Mouse (Mus musculus): ENCODE results near the gene Surf4. TPM values are rescaled to one million over a fixed set of nuclear protein-coding genes. Genes with fewer than 3 reads are reported as not detected.

Surf4 gene
- total and polyA plus RNA-seq, 3 experiments: 109 to 161 (median 140) TPM

Other genes with a start within 250 kb of the Surf4 start
- not detected in 2 replicates for gene Abo, start 68.9 kb downstream of the Surf4 start, total RNA-seq (2012; rRNA removed)
- gene Abo, start 68.9 kb downstream of the Surf4 start, total RNA-seq (2014; rRNA removed): not detected in 2 replicates
- gene Abo, start 68.9 kb downstream of the Surf4 start, polyA plus RNA-seq (2012; ENCODE audit: insufficient read length, low read depth): not detected in 2 replicates
- 29.0 and 37.4 TPM in 2 replicates for gene Surf6, start 31.0 kb downstream of the Surf4 start, total RNA-seq (2012; rRNA removed)
- gene Surf6, start 31.0 kb downstream of the Surf4 start, total RNA-seq (2014; rRNA removed): 34.8 and 37.7 TPM in 2 replicates
- 47.5 and 52.1 TPM in 2 replicates for gene Surf6, start 31.0 kb downstream of the Surf4 start, polyA plus RNA-seq (2012; ENCODE audit: insufficient read length, low read depth)
- 27.7 and 41.3 TPM in 2 replicates for gene Med22, start 23.3 kb downstream of the Surf4 start, total RNA-seq (2012; rRNA removed)
- 34.4 and 42.1 TPM in 2 replicates for gene Med22, start 23.3 kb downstream of the Surf4 start, total RNA-seq (2014; rRNA removed)
- 35.4 and 37.3 TPM in 2 replicates for gene Med22, start 23.3 kb downstream of the Surf4 start, polyA plus RNA-seq (2012; ENCODE audit: insufficient read length, low read depth)
- gene Rpl7a, start 23.2 kb downstream of the Surf4 start, total RNA-seq (2012; rRNA removed): 3,395 and 3,529 TPM in 2 replicates
- gene Rpl7a, start 23.2 kb downstream of the Surf4 start, total RNA-seq (2014; rRNA removed): 3,077 and 3,396 TPM in 2 replicates
- 1,126 and 1,142 TPM in 2 replicates for gene Rpl7a, start 23.2 kb downstream of the Surf4 start, polyA plus RNA-seq (2012; ENCODE audit: insufficient read length, low read depth)
- 28.7 and 36.9 TPM in 2 replicates for gene Surf2, start 17.6 kb downstream of the Surf4 start, total RNA-seq (2012; rRNA removed)
- 39.9 and 43.9 TPM in 2 replicates for gene Surf2, start 17.6 kb downstream of the Surf4 start, total RNA-seq (2014; rRNA removed)
- 74.5 and 77.1 TPM in 2 replicates for gene Surf2, start 17.6 kb downstream of the Surf4 start, polyA plus RNA-seq (2012; ENCODE audit: insufficient read length, low read depth)
- gene Surf1, start 17.4 kb downstream of the Surf4 start, total RNA-seq (2012; rRNA removed): 58.7 and 64.6 TPM in 2 replicates
- gene Surf1, start 17.4 kb downstream of the Surf4 start, total RNA-seq (2014; rRNA removed): 43.4 and 48.1 TPM in 2 replicates
- 83.9 and 86.9 TPM in 2 replicates for gene Surf1, start 17.4 kb downstream of the Surf4 start, polyA plus RNA-seq (2012; ENCODE audit: insufficient read length, low read depth)
- 0.08 and 0.13 TPM in 2 replicates for gene Stkld1, start 119 bp upstream of the Surf4 start, total RNA-seq (2012; rRNA removed)
- 0.19 TPM in 1 of 2 replicates, not detected in the other for gene Stkld1, start 119 bp upstream of the Surf4 start, total RNA-seq (2014; rRNA removed)
- 0.29 and 0.33 TPM in 2 replicates for gene Stkld1, start 119 bp upstream of the Surf4 start, polyA plus RNA-seq (2012; ENCODE audit: insufficient read length, low read depth)
- gene Rexo4, start 30.5 kb upstream of the Surf4 start, total RNA-seq (2012; rRNA removed): 53.6 and 66.4 TPM in 2 replicates
- gene Rexo4, start 30.5 kb upstream of the Surf4 start, total RNA-seq (2014; rRNA removed): 67.2 and 69.1 TPM in 2 replicates
- 74.8 and 83.4 TPM in 2 replicates for gene Rexo4, start 30.5 kb upstream of the Surf4 start, polyA plus RNA-seq (2012; ENCODE audit: insufficient read length, low read depth)
- 0.13 and 0.17 TPM in 2 replicates for gene Adamts13, start 39.5 kb upstream of the Surf4 start, total RNA-seq (2012; rRNA removed)
- not detected in 2 replicates for gene Adamts13, start 39.5 kb upstream of the Surf4 start, total RNA-seq (2014; rRNA removed)
- 0.17 TPM in 1 of 2 replicates, not detected in the other for gene Adamts13, start 39.5 kb upstream of the Surf4 start, polyA plus RNA-seq (2012; ENCODE audit: insufficient read length, low read depth)
- gene Cacfd1, start 76.0 kb upstream of the Surf4 start, total RNA-seq (2012; rRNA removed): 9.9 and 10.3 TPM in 2 replicates
- gene Cacfd1, start 76.0 kb upstream of the Surf4 start, total RNA-seq (2014; rRNA removed): 5.4 and 6.4 TPM in 2 replicates
- gene Cacfd1, start 76.0 kb upstream of the Surf4 start, polyA plus RNA-seq (2012; ENCODE audit: insufficient read length, low read depth): 18.8 and 20.2 TPM in 2 replicates
- gene Slc2a6, start 94.1 kb upstream of the Surf4 start, total RNA-seq (2012; rRNA removed): 49.8 and 55.9 TPM in 2 replicates
- 37.3 and 43.3 TPM in 2 replicates for gene Slc2a6, start 94.1 kb upstream of the Surf4 start, total RNA-seq (2014; rRNA removed)
- gene Slc2a6, start 94.1 kb upstream of the Surf4 start, polyA plus RNA-seq (2012; ENCODE audit: insufficient read length, low read depth): 17.1 and 22.1 TPM in 2 replicates
- not detected in 2 replicates for gene Mymk, start 138.3 kb upstream of the Surf4 start, total RNA-seq (2012; rRNA removed)
- not detected in 2 replicates for gene Mymk, start 138.3 kb upstream of the Surf4 start, total RNA-seq (2014; rRNA removed)
- not detected in 2 replicates for gene Mymk, start 138.3 kb upstream of the Surf4 start, polyA plus RNA-seq (2012; ENCODE audit: insufficient read length, low read depth)
- 0.13 TPM in 1 of 2 replicates, not detected in the other for gene Adamtsl2, start 145.5 kb upstream of the Surf4 start, total RNA-seq (2012; rRNA removed)
- not detected in 2 replicates for gene Adamtsl2, start 145.5 kb upstream of the Surf4 start, total RNA-seq (2014; rRNA removed)
- not detected in 2 replicates for gene Adamtsl2, start 145.5 kb upstream of the Surf4 start, polyA plus RNA-seq (2012; ENCODE audit: insufficient read length, low read depth)
- gene Fam163b, start 208.6 kb upstream of the Surf4 start, total RNA-seq (2012; rRNA removed): not detected in 2 replicates
- gene Fam163b, start 208.6 kb upstream of the Surf4 start, total RNA-seq (2014; rRNA removed): not detected in 2 replicates
- gene Fam163b, start 208.6 kb upstream of the Surf4 start, polyA plus RNA-seq (2012; ENCODE audit: insufficient read length, low read depth): not detected in 2 replicates
- not detected in 2 replicates for gene Dbh, start 231.3 kb upstream of the Surf4 start, total RNA-seq (2012; rRNA removed)
- gene Dbh, start 231.3 kb upstream of the Surf4 start, total RNA-seq (2014; rRNA removed): not detected in 2 replicates
- not detected in 2 replicates for gene Dbh, start 231.3 kb upstream of the Surf4 start, polyA plus RNA-seq (2012; ENCODE audit: insufficient read length, low read depth)

Measured in CH12.LX (cell line).